Mouse (Mus musculus) cortical plate, adult 2 months (tissue): ENCODE measurements around the gene Abcc12. TPM values are rescaled to one million over a fixed set of nuclear protein-coding genes. Genes with fewer than 3 reads are reported as not detected.
A peak's percentile ranks its signal among the peaks of the same experiment; 100 is the strongest.

Source experiments
- H3K27ac ChIP-seq: fragments of 200-500 bp; 2 replicates; pipeline ENCODE4 v1.5.1; 2012; ENCODE audit warnings: low read length, control low read depth, inconsistent platforms; ENCODE audit not compliant: insufficient read depth
- H3K4me1 ChIP-seq: fragments of 200-500 bp; 2 replicates; pipeline ENCODE4 v1.6.1; 2011; ENCODE audit warnings: low read length; ENCODE audit not compliant: control insufficient read depth, insufficient read depth
- H3K4me3 ChIP-seq: fragments of 200-500 bp; 2 replicates; pipeline ENCODE4 v1.5.1; 2011; ENCODE audit warnings: mild to moderate bottlenecking, low read length, control low read depth; ENCODE audit not compliant: insufficient read depth
- CTCF ChIP-seq: fragments of 200-500 bp; IDR thresholded peaks from 2 replicates; pipeline ENCODE4 v1.5.1; 2011; ENCODE audit warnings: mild to moderate bottlenecking, control low read depth, low read length; ENCODE audit not compliant: insufficient read depth; ENCODE audit errors: extremely low read depth
- POLR2A ChIP-seq: fragments of 200-500 bp; IDR thresholded peaks from 2 replicates; pipeline ENCODE4 v1.6.1; 2011; ENCODE audit warnings: mild to moderate bottlenecking, low read length, control low read depth; ENCODE audit not compliant: insufficient read depth; ENCODE audit errors: extremely low read depth
- polyA plus RNA-seq: library from polyadenylated mRNA; depleted of rRNA; stranded (reverse); fragments of >200 nt; gene quantifications from 2 replicates; pipeline ENCODE4 v1.2.3, GENCODE M21; 2012; rRNA removed

The Abcc12 gene
- 0.38 and 0.65 TPM in 2 replicates for polyA plus RNA-seq

DNA sequence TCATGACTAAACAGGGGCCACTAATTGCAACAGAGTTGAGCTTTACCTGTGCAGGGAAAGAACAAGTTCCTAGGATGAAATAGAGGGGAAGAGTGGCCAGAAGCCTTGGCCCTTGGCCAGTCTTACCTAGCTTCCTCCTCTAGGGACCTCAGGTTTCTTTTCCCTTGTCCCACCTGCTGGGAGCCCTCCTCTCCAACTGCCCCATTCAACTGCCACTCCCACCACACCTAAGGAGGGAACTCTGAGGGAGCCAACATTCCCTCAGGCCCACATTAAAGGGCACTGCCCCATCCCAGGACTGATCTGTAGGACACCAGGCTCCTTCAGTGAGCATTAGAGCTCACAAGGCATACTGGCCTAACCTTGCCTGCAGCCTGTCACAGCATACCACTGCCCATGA lies at the start of gene Abcc12:
TSS of gene Abcc12 (minus strand) at position 229 of the 400 bp plus-strand sequence.
- Histone ChIP-seq H3K4me1 (peaks cover 3% of the 10 kb centered on the region), H3K4me3 (no peak within 1 kb of the TSS), H3K27ac (no peak within 1 kb of the TSS)
- TF ChIP-seq CTCF = no peak
- TF ChIP-seq POLR2A = no peak

DNA sequence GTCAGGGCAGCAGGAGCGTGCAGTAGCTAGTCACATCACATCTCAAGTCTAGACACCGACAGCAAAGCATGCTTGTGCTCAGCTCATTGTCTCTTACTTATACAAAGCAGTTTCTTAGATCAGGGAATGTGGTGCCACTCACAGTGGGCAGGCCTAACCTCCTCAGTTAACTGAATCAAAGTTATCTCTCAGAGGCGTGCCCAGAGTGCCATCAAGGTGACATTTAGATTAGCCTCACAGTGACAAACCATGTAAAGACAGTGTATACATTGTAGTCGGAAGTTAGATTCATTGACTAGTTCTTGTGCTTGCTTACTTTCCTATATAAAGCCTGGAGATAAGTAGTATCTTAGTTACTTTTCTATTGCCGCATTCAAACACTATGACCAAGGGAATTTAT lies 49.7 kb upstream of the Abcc12 start:
- Histone ChIP-seq H3K4me1 (no peaks in the 10 kb centered on the region), H3K4me3 (no peak overlapping the region), H3K27ac (no peak overlapping the region)
- TF ChIP-seq POLR2A = no peak
- TF ChIP-seq CTCF = no peak

- no peak overlapping the region for H3K27ac ChIP-seq
- peak overlapping the region; percentile 73 for H3K4me3 ChIP-seq
Observed at GRCm38 (mm10) chr8:86624915-86625314, 44.4 kb upstream of the Abcc12 start.

DNA sequence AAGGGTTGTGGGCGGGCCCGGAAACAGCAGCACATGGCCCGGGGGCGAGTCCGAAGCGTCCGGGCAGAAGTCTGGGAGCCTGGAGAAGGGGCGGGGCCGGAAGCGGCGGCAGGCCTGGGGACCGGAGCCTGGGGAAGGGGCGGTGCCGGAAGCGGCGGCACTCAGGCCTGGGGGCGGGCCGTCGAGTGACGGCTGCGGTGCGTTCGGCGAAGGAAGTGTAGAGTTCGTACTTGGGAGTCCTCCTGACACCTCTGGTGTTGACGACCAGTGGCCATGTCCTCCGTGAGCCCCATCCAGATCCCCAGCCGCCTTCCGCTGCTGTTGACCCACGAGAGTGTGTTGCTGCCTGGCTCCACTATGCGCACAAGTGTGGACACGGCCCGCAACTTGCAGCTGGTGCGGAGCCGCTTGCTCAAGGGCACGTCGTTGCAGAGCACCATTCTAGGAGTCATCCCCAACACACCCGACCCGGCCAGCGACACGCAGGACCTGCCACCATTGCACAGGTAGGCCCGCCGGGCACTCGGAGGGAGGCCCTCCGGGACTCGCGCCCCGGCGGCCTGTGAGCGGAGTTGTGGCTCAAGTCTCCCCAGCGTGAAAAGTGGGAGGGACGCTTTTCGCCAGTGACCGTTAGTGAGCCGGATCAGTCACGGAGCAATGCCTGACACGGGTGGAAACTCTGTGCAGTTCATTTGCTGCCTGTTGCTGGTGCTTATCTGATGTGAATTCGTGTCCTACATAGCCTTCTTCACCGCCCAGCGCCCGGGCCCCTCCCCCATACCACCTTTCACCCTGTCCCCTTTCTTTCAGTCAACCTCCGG lies 43.6 kb upstream of the Abcc12 start, which contains the start of gene Lonp2:
TSS of gene Lonp2 (plus strand) at position 133 of the 821 bp plus-strand sequence.
- Histone ChIP-seq H3K27ac (peak within 1 kb of the TSS; percentile 53; the same call in 1 of the 2 replicates), H3K4me3 (peak within 1 kb of the TSS; percentile 73), H3K4me1 (peaks cover 3% of the 10 kb centered on the region; the same call in 1 of the 2 replicates)
- TF ChIP-seq POLR2A = peak; percentile 72; the same call in 1 of the 2 replicates
- TF ChIP-seq CTCF = no peak

More at GRCm38 (mm10) chr8:86624915-86625314, 44.4 kb upstream of the Abcc12 start:
- H3K4me1 ChIP-seq = peaks cover 3% of the 10 kb centered on the region; the same call in 1 of the 2 replicates
- TF ChIP-seq POLR2A = no peak
- no peak for TF ChIP-seq CTCF

- H3K4me1 ChIP-seq = peaks cover 3% of the 10 kb centered on the region; the same call in 1 of the 2 replicates
- TF ChIP-seq CTCF (no peak), POLR2A (peak; percentile 75)
- peak overlapping the region; percentile 53; the same call in 1 of the 2 replicates for H3K27ac ChIP-seq
- peak overlapping the region; percentile 73 for H3K4me3 ChIP-seq
Observed at GRCm38 (mm10) chr8:86623551-86623910, 43.0 kb upstream of the Abcc12 start.

DNA sequence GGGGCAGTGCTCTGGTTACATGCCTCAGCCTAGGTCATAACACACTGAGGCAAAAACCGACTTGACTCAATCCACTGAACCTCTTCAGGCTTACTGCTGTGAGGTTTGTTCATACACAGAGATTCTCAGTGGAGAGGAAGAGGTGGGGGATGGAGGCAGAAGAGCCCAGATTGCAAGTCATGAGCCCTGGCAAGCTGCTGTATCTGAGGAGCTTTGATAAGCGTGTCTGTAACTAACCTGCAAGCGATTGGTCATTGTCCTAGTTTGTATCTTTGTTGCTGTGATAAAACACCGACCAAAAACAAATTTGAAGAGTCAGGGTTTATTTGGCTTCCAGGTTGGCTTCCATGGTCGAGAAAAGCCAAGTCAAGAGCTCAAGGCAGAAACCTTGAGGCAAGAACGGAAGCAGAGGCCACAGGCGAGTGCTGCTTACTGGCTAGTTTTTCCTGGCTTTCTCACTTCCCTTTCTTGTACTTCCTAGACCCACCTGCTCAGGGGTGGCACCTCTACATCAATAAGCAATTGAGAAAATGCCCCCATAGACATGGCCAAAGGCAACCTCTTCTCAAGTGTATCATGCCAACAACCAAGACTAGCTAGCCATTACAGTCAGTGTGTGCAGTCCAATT lies 37.4 kb upstream of the Abcc12 start:
- Histone ChIP-seq H3K4me3 (no peak overlapping the region), H3K4me1 (no peaks in the 10 kb centered on the region), H3K27ac (no peak overlapping the region)
- TF ChIP-seq CTCF = no peak
- TF ChIP-seq POLR2A = no peak

- no peak overlapping the region for H3K4me3 ChIP-seq
- no peak overlapping the region for H3K27ac ChIP-seq
- TF ChIP-seq POLR2A (no peak), CTCF (no peak)
- no peaks in the 10 kb centered on the region for H3K4me1 ChIP-seq
Observed at GRCm38 (mm10) chr8:86615095-86615769, 34.7 kb upstream of the Abcc12 start.

DNA sequence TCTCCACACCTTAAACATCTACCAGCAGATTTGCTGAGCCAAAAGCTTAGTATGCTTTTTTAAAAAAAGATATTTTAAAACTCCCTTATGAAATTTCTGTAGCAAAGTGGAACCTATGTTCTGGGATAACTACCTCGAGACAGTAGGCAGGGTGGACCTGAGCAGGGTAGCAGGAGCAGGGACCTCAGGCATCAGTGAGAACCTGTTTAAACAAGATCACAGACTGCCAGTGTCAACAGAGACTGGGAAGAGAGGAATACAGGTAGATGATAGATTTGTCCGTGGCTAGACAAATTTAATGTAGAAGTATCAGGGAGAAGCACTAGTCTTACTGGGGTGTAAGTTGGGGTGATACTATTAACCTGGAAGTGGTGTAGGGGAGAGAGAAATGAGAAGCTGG lies 33.3 kb upstream of the Abcc12 start:
- no peak overlapping the region for H3K4me3 ChIP-seq
- H3K27ac ChIP-seq = no peak overlapping the region
- no peaks in the 10 kb centered on the region for H3K4me1 ChIP-seq
- no peak for TF ChIP-seq POLR2A
- no peak for TF ChIP-seq CTCF

GRCm38 (mm10) chr8:86604676-86605075 lies 24.2 kb upstream of the Abcc12 start:
- H3K4me1 ChIP-seq = no peaks in the 10 kb centered on the region
- H3K4me3 ChIP-seq = no peak overlapping the region
- H3K27ac ChIP-seq = no peak overlapping the region
- TF ChIP-seq CTCF (no peak), POLR2A (no peak)

- Histone ChIP-seq H3K27ac (no peak overlapping the region), H3K4me3 (no peak overlapping the region), H3K4me1 (no peaks in the 10 kb centered on the region)
- no peak for TF ChIP-seq POLR2A
- no peak for TF ChIP-seq CTCF
Observed at GRCm38 (mm10) chr8:86603174-86603573, 22.7 kb upstream of the Abcc12 start.

- Histone ChIP-seq H3K4me3 (no peak overlapping the region), H3K4me1 (no peaks in the 10 kb centered on the region), H3K27ac (no peak overlapping the region)
- TF ChIP-seq CTCF (no peak), POLR2A (no peak)
Observed at GRCm38 (mm10) chr8:86600311-86600710, 19.8 kb upstream of the Abcc12 start.
